Mouse (Mus musculus): ENCODE measurements around the gene Mpped2.

DNA sequence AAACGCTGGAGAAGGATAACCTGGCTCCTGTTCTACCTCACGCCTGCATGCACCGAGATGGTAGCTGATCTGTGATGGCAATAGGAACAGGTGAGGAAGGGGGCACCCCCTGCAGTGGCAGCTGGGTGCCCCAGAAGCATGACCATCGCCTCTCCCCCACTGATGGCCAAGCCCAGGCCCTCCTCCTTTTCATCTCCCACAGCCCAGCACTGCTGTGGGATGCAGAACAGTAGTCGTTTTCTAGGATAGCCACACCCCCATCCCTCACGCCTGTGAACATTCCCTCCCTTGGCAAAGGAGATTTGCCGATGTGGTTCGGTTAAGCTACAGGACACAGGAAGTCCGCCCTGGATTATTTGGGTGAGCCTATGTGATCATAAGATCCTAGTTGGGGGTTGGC lies 151.1 kb downstream of the Mpped2 start:
- TF ChIP-seq MAX (IDR thresholded peaks at IDR 0.05; ENCODE audit: low read depth), result no peak
- TF ChIP-seq POLR2A (IDR thresholded peaks at IDR 0.05; ENCODE audit: insufficient read length, low read depth), result no peak
- no peak for TF ChIP-seq MYOD1 (IDR thresholded peaks at IDR 0.05; ENCODE audit: control insufficient read depth in 1 of 3, insufficient read length in 2 of 3, low read depth in 2 of 3)
- TF ChIP-seq E2F4 (IDR thresholded peaks at IDR 0.05; ENCODE audit: insufficient read depth), result no peak
- no peak for TF ChIP-seq TCF12 (IDR thresholded peaks at IDR 0.05; ENCODE audit: insufficient read depth, poor library complexity, severe bottlenecking)
- no peak for TF ChIP-seq USF1 (IDR thresholded peaks at IDR 0.05; ENCODE audit: low read depth)
- no peak for TF ChIP-seq MYOG (IDR thresholded peaks at IDR 0.05; ENCODE audit: control insufficient read depth in 1 of 3, insufficient read depth in 1 of 3, insufficient read length in 2 of 3, low read depth in 2 of 3)
- no peak for TF ChIP-seq POLR2AphosphoS2 (IDR thresholded peaks at IDR 0.05; ENCODE audit: insufficient read length, low read depth)

Data from myocyte (in vitro differentiated cells).